Mouse (Mus musculus) regulatory T cell (primary cell): ENCODE data around the gene Gnat1.
"Not testable (repeated sequence)": the region's sequence is repeated elsewhere in the genome, so short reads cannot be mapped to it uniquely, and the experiment has no call there.

Experiments used
- in situ Hi-C: fragments of 300-600 bp; cut with MboI, MseI; formaldehyde crosslinking; loops from one replicate; pipeline ENCODE4 v1.15.1; 2025; ENCODE audit warnings: high pct_unique_total_duplicates

The Gnat1 gene

GRCm38 (mm10) chr9:107700114-107700571, 20.6 kb upstream of the Gnat1 start:
- in situ Hi-C loops = no loop called here

DNA sequence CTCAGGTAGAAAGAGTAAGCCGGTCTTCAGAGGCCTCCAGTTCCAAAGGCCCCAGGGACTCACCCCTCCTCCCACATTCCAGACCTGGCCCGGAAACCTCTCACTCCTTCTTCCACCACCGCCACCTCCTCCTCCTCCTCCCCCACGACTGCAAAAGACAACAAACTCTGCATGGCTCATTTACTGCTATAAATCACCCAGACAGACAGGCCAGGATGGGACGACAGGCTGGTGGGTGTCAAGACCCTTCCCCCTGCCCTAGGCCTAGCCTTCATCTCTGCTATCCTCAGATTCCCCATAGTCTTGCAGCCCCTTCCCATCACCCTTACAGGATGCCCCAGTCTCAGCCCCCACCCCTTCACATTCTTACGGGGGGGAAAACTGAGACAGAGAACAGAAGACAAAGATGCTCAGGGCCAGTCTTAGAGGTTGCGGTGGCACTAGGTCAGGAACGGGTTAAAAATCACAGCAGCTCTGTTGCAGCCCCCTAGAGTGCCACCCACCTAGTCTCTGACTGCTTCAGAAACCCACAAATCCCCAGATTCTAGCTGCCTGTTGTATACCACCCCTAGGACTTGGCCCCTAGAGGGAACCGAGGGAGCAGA, 20.0 kb upstream of the Gnat1 start:
- in situ Hi-C loops = no loop called here

DNA sequence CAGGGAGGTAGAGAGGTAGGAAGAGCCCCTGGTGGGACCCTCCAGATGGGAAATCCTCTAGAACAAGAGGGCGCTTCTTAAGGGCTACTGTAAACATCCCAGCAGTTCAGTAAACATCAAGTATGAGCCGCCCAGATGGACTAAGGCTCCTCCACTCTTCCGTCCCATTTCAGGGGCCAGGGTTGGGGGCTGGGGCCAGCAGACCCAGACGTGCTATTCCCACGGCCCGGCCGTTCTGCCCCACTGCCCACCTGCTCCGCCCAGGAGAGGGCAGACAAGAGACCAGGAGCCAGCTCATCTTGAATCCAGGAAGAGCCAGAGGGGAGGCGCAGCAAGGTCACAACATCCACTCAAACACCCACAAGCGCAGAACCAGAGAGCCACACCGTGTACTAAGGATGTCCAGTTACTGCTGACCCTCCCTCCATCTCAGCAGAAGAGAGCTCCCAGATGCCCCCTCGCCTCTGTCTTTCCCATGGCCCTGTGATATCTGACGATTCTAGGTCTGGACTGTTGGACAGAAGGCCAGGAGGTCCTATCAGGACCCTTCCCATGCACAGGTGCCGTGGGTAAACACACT, 19.2 kb upstream of the Gnat1 start:
- in situ Hi-C loops = no loop called here

DNA sequence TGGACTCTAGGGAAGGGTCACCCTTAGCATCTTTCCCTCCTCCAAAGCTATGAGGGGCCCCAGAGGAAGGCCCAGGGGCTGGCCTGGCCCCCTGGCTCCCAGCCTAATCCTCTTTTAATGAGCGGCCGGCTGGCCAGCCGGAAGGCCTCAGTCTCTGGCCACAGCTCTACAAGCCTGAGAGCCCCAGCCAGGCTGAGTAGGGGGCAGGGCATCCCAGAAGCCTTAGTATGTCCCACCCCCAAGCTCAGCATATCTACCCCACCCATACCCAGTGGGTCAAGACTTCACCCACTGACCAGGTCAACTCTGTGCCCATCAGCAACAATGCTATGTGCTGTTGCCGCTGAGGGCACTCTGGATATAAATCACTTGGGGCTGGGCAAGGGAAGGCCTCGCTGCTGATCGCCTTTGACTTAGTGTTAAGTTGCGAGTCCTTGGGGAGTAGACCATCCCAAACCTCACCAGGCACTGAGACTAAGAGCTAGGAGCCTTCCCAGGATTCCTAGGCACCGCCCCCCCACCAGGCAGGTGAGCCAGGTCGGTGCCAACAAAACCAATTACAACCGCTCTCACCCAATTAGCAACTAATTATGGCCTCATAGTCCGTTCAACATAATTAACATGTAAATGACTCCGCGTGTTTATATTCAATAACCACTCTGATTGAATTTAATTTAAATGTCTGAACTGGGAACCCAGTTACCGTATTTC, 18.5 kb upstream of the Gnat1 start:
- in situ Hi-C loops = no loop called here

DNA sequence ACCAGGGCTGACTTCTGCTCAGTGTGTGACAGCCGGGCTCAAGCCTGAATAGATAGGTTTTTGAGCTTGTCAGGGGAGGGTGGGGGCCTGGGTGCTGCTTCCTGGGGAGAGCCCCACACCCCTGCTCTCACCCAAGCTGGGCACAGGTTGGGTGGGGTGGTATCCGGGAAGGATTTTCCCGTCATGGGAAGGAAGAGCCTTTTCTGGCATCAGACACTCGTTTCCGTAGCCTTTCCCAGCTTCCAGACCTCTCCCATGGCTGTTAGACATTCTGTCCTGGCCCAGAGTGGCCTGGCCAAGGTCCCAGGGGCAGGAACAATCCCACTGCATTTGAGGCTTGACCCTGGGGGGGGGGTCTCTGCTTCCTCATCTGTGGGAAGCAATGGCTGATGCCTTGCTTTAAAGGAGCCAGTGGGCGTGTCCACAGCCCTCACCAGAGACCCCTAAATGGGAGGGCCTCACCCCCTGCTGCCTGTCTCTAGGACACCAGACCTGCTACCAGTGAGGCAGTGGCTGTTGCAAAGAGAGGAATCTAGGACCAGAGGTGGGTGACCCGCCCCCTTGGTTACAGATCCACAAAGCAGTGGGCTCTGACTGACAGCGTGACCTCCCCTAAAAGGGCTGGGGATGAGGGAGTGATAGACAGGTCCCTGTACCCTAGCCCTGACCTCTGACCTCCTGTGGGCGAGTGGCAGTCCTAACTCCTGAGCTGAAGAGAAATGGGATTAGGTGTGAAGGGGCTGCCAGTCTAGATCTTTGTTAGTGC, 17.5 kb upstream of the Gnat1 start:
- in situ Hi-C loops = no loop called here

GRCm38 (mm10) chr9:107696106-107696479, 16.6 kb upstream of the Gnat1 start:
- in situ Hi-C loops = no loop called here

- in situ Hi-C loops = no loop called here
Measured at GRCm38 (mm10) chr9:107695441-107696105, 16.1 kb upstream of the Gnat1 start.

DNA sequence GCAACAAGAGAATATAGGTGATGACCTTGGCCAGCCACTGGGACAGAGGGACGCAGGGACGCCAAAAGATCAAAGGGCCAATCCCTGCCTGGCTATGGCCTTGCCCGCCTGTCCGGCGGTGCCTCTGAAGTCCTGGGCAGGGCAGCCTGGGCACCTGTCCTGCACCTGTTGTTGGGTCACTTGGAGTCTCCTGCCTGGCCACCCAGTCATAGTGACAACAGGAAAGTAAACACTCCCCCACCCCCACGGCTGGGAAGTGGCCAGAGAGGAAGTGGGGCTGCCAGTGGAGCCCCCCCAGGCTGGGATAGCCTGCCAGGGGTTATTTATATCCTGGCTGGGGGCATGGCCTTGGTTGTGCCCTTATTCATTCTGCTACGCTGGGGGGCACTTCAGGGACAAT, 15.1 kb upstream of the Gnat1 start:
- in situ Hi-C loops = no loop called here

DNA sequence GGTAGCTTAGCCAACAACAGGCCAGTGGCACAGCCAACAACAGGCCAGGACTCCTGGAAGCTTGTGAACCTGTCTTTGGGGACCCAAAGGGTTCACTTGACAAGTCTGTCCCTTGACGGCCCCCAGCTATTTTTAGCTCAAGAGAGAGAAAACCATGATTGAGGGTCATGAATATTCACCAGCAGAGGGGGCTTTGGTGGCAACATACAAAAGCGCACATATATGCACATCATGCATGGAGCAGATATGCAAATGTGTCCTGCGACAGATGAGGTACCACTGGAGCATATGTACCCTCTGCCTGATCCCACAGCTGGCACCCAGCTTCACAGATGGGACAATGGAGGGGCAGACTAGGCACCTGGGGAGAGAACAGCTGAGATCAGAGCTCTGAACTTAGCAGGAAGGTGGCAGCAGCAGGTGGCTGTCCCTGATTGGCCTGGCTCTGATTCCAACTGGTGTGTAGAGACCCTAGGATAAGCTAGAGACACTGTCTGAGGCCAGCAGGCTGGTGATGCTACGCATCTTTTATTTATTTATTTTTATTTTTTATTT, 14.0 kb upstream of the Gnat1 start:
- in situ Hi-C loops = no loop called here

GRCm38 (mm10) chr9:107692785-107693184, 13.3 kb upstream of the Gnat1 start:
- in situ Hi-C loops = no loop called here

DNA sequence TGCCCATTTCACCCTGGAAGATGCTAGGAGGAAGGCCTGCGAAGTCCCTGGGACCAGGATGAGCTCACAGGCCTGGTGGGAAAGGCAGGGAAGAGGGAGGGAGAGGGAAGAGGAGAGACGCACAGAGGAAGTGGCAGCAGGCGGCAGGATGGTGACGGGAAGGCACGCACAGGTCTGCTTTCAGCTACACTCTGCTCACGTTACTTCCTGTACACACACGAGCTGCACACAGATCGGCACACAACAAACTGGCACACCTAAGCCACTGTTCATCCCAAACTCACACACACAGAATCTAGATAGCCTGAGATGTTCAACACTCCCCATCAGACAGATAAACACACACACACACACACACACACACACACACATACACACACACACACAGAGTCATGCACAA, 10.9 kb upstream of the Gnat1 start:
- in situ Hi-C loops = no loop called here

- in situ Hi-C loops = loop anchor here (5.0 kb wide), 1 partner anchor 48 kb away; no protein-coding TSS in a partner anchor
Measured at GRCm38 (mm10) chr9:107688939-107689338, 9.4 kb upstream of the Gnat1 start.

GRCm38 (mm10) chr9:107688415-107688814, 8.9 kb upstream of the Gnat1 start:
- in situ Hi-C loops = loop anchor here (5.0 kb wide), 1 partner anchor 49 kb away; no protein-coding TSS in a partner anchor

DNA sequence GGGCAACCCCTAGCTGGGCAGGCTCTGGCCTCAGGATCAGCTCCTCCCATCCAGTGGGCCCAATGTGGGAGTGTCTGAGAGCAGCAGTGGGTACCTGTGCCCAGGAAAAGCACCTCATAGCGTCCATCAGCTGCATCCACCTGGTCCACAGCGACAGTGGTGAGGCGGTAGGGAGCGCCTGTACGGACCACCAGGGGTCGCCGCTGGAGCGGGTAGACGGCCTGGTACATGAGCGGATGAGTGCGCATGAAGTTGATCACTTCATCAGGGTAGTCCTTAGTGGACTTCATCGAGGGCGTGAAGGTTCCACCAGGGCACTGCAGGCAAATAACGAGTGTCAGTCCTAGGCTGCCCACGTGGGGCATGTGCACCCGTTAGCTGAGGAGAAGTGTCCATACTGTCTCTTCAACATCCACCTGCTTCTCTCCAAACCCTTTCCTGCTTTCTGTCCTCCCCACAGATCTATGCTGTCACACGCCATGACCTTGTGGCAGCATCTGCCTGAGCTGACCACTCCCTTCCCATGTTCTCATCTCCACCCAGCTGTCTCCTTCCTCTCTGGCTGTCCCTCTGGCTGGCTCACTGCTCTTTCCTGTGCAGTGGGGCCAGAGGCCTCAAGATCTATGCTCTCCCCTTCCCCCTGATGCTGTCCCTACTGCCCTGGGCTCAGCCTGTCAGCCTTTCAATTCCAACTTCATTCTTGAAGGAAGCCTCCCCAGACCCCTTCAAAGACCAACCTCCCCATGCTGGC, 5.9 kb upstream of the Gnat1 start:
- in situ Hi-C loops = loop anchor here (5.0 kb wide), 1 partner anchor 52 kb away; no protein-coding TSS in a partner anchor

DNA sequence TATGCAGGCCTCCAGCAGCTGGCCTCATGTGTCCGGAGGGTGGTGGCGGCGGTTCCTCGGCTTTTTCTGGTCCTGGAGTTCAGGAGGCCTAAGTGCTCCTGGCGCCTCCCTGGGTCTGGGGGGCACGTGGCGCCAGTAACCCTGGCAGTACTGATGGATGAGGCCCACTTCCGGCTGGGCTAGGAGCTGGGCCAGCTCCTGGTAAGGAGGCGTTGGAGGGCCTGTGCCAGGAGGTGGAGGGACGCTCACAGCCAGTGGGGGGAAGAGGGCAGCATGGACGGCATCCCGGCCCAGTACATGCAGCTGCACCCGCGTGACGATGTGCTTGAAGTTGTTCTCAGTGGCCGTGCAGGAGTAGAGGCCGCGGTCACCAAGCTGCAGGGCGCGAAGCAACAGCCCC, 2.9 kb upstream of the Gnat1 start:
- in situ Hi-C loops = no loop called here

DNA sequence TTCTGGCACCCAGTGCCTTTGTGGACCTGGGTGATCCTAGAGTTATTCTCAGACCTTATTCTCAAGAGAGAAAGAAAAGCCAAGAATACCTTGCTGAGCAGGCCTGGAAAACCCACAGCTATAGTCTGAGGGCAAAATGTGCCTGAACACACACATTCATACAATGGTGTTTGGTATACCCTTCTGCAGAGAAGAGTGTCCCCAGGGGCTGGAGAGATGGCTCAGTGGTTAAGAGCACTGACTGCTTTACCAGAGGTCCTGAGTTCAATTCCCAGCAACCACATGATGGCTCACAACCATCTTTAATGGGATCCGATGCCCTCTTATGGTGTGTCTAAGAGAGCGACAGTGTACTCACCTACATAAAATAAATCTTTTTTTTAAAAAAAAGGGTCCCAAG, 651 bp downstream of the Gnat1 start:
- in situ Hi-C loops = no loop called here

- in situ Hi-C loops = not testable (repeated sequence)
Measured at GRCm38 (mm10) chr9:107677819-107678526, 1.5 kb downstream of the Gnat1 start.

GRCm38 (mm10) chr9:107677091-107677784, 2.3 kb downstream of the Gnat1 start:
- in situ Hi-C loops = no loop called here

- in situ Hi-C loops = no loop called here
Measured at GRCm38 (mm10) chr9:107676302-107676701, 3.2 kb downstream of the Gnat1 start.
